Mouse (Mus musculus): ENCODE data around the gene Endog. TPM values are rescaled to one million over a fixed set of nuclear protein-coding genes. Genes with fewer than 3 reads are reported as not detected.

Endog gene
- polyA plus RNA-seq, 1 experiment from 2014 or later, result 30.4 TPM

GRCm38 (mm10) chr2:30214745-30215144 is 43.5 kb downstream of the Endog start:
- Histone ChIP-seq H3K4me3 (ENCODE audit: low read depth, low read length) (no peak overlapping the region), H3K27me3 (ENCODE audit: control insufficient read depth, insufficient read depth, low read length) (no peaks in the 10 kb centered on the region), H3K4me2 (ENCODE audit: low read depth, low read length) (no peak overlapping the region), H3K36me3 (ENCODE audit: control insufficient read depth, insufficient read depth, low read length) (no peaks in the 10 kb centered on the region), H3K4me1 (ENCODE audit: control insufficient read depth, insufficient read depth, low read length) (no peaks in the 10 kb centered on the region), H3K9me3 (ENCODE audit: control insufficient read depth, low read length) (no peaks in the 10 kb centered on the region), H3K9ac (replicated peaks; ENCODE audit: low read depth, low read length) (no peak overlapping the region), H3K27ac (ENCODE audit: low read depth, low read length) (no peak overlapping the region)
- no peak for ATAC-seq (ENCODE audit: low read depth)
- 93% methylated on average over 3 of the region's 3 CpGs for WGBS

DNA sequence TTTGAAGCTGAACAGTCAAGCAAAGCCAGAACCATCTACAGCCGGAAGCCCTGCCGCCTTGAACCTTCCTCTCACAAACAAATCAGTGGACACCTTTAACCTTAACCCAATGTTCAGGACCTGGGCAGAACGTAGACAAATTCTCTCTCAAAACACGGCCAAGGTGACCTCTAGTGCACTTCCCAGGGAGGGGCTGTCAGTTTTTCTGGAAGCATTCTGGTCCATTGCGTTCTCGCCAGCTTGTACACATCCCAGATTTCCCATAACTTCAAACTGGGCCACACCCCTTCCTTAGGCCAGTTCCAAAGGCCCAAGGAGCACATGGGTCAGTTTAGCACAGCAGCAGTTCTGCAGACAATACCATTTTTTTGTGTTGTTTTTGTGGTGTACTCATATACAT is 44.2 kb downstream of the Endog start:
- H3K9ac ChIP-seq (replicated peaks; ENCODE audit: low read depth, low read length), result no peak overlapping the region
- H3K4me2 ChIP-seq (ENCODE audit: low read depth, low read length), result no peak overlapping the region
- no peaks in the 10 kb centered on the region for H3K9me3 ChIP-seq (ENCODE audit: control insufficient read depth, low read length)
- H3K27ac ChIP-seq (ENCODE audit: low read depth, low read length), result no peak overlapping the region
- no peaks in the 10 kb centered on the region for H3K36me3 ChIP-seq (ENCODE audit: control insufficient read depth, insufficient read depth, low read length)
- ATAC-seq (ENCODE audit: low read depth), result no peak
- H3K4me1 ChIP-seq (ENCODE audit: control insufficient read depth, insufficient read depth, low read length), result no peaks in the 10 kb centered on the region
- no peak overlapping the region for H3K4me3 ChIP-seq (ENCODE audit: low read depth, low read length)
- H3K27me3 ChIP-seq (ENCODE audit: control insufficient read depth, insufficient read depth, low read length), result no peaks in the 10 kb centered on the region
- 79% methylated on average over 6 of the region's 6 CpGs for WGBS

- 96% methylated on average over 5 of the region's 5 CpGs for WGBS
- Histone ChIP-seq H3K4me3 (ENCODE audit: low read depth, low read length) (no peak overlapping the region), H3K4me2 (ENCODE audit: low read depth, low read length) (no peak overlapping the region), H3K9ac (replicated peaks; ENCODE audit: low read depth, low read length) (no peak overlapping the region), H3K27ac (ENCODE audit: low read depth, low read length) (no peak overlapping the region), H3K9me3 (ENCODE audit: control insufficient read depth, low read length) (no peaks in the 10 kb centered on the region), H3K4me1 (ENCODE audit: control insufficient read depth, insufficient read depth, low read length) (no peaks in the 10 kb centered on the region), H3K27me3 (ENCODE audit: control insufficient read depth, insufficient read depth, low read length) (no peaks in the 10 kb centered on the region), H3K36me3 (ENCODE audit: control insufficient read depth, insufficient read depth, low read length) (no peaks in the 10 kb centered on the region)
- ATAC-seq (ENCODE audit: low read depth), result no peak
Observed at GRCm38 (mm10) chr2:30216293-30216692, 45.0 kb downstream of the Endog start.

Other genes with a start within 250 kb of the Endog start
- 66.2 and 67.4 TPM in 2 replicates for gene Gle1, start 236.1 kb upstream of the Endog start, polyA plus RNA-seq (2014; fragmentation: Nextera tagmentation; extraction: Ambion mirVana)
- gene Sptan1, start 205.9 kb upstream of the Endog start, polyA plus RNA-seq (2014; fragmentation: Nextera tagmentation; extraction: Ambion mirVana), result 381 and 422 TPM in 2 replicates
- 57.4 and 74.1 TPM in 2 replicates for gene Wdr34, start 122.6 kb upstream of the Endog start, polyA plus RNA-seq (2014; fragmentation: Nextera tagmentation; extraction: Ambion mirVana)
- gene Set, start 114.1 kb upstream of the Endog start, polyA plus RNA-seq (2014; fragmentation: Nextera tagmentation; extraction: Ambion mirVana), result 315 and 363 TPM in 2 replicates
- 0.70 and 1.5 TPM in 2 replicates for gene Pkn3, start 93.8 kb upstream of the Endog start, polyA plus RNA-seq (2014; fragmentation: Nextera tagmentation; extraction: Ambion mirVana)
- 24.6 and 28.8 TPM in 2 replicates for gene Zdhhc12, start 77.8 kb upstream of the Endog start, polyA plus RNA-seq (2014; fragmentation: Nextera tagmentation; extraction: Ambion mirVana)
- 16.0 and 20.9 TPM in 2 replicates for gene Zer1, start 46.9 kb upstream of the Endog start, polyA plus RNA-seq (2014; fragmentation: Nextera tagmentation; extraction: Ambion mirVana)
- 20.3 and 23.6 TPM in 2 replicates for gene Tbc1d13, start 37.7 kb upstream of the Endog start, polyA plus RNA-seq (2014; fragmentation: Nextera tagmentation; extraction: Ambion mirVana)
- gene Spout1, start 7.0 kb downstream of the Endog start, polyA plus RNA-seq (2014; fragmentation: Nextera tagmentation; extraction: Ambion mirVana), result 59.5 and 64.2 TPM in 2 replicates
- 14.5 and 19.5 TPM in 2 replicates for gene Kyat1, start 34.4 kb downstream of the Endog start, polyA plus RNA-seq (2014; fragmentation: Nextera tagmentation; extraction: Ambion mirVana)
- 54.0 and 62.2 TPM in 2 replicates for gene Lrrc8a, start 66.2 kb downstream of the Endog start, polyA plus RNA-seq (2014; fragmentation: Nextera tagmentation; extraction: Ambion mirVana)
- gene Gm28035, start 69.1 kb downstream of the Endog start, polyA plus RNA-seq (2014; fragmentation: Nextera tagmentation; extraction: Ambion mirVana), result 0.15 and 0.17 TPM in 2 replicates
- 4.5 and 5.1 TPM in 2 replicates for gene Phyhd1, start 94.7 kb downstream of the Endog start, polyA plus RNA-seq (2014; fragmentation: Nextera tagmentation; extraction: Ambion mirVana)
- gene Gm28038, start 109.5 kb downstream of the Endog start, polyA plus RNA-seq (2014; fragmentation: Nextera tagmentation; extraction: Ambion mirVana), result not detected in 2 replicates
- gene Dolk, start 114.8 kb downstream of the Endog start, polyA plus RNA-seq (2014; fragmentation: Nextera tagmentation; extraction: Ambion mirVana), result 36.4 and 39.4 TPM in 2 replicates
- gene Nup188, start 114.9 kb downstream of the Endog start, polyA plus RNA-seq (2014; fragmentation: Nextera tagmentation; extraction: Ambion mirVana), result 21.8 and 25.3 TPM in 2 replicates
- 132 and 145 TPM in 2 replicates for gene Sh3glb2, start 187.8 kb downstream of the Endog start, polyA plus RNA-seq (2014; fragmentation: Nextera tagmentation; extraction: Ambion mirVana)
- gene Miga2, start 192.7 kb downstream of the Endog start, polyA plus RNA-seq (2014; fragmentation: Nextera tagmentation; extraction: Ambion mirVana), result 28.9 and 30.9 TPM in 2 replicates
- gene Dolpp1, start 220.8 kb downstream of the Endog start, polyA plus RNA-seq (2014; fragmentation: Nextera tagmentation; extraction: Ambion mirVana), result 51.5 and 57.7 TPM in 2 replicates
- gene Crat, start 244.3 kb downstream of the Endog start, polyA plus RNA-seq (2014; fragmentation: Nextera tagmentation; extraction: Ambion mirVana), result 27.7 and 32.4 TPM in 2 replicates
- gene Ptpa, start 244.5 kb downstream of the Endog start, polyA plus RNA-seq (2014; fragmentation: Nextera tagmentation; extraction: Ambion mirVana), result 65.8 and 70.7 TPM in 2 replicates

Measured in neural tube, embryonic 14.5 days (tissue).